Mouse (Mus musculus): Measurements from ENCODE around the gene Olfr1349.
"Not testable (repeated sequence)": the region's sequence is repeated elsewhere in the genome, so short reads cannot be mapped to it uniquely, and the experiment has no call there.

Olfr1349 gene

GRCm38 (mm10) chr7:6522850-6523249, at the start of gene Olfr1349:
Gene Olfr1349 (minus strand): TSS chr7:6522950.
- no peak for DNase-seq (ENCODE audit: low read depth, low spot score)

GRCm38 (mm10) chr7:6564541-6564940, 41.8 kb upstream of the Olfr1349 start, which contains the start of gene Olfr1350:
Gene Olfr1350 (plus strand): TSS chr7:6564841.
- DNase-seq (ENCODE audit: low read depth, low spot score), result no peak

- DNase-seq (ENCODE audit: low read depth, low spot score), result no peak
These were observed 3.4 kb upstream of the Olfr1349 start for GRCm38 (mm10) chr7:6526141-6526540.

- DNase-seq (ENCODE audit: low read depth, low spot score), result no peak
These were observed 2.3 kb upstream of the Olfr1349 start for GRCm38 (mm10) chr7:6525001-6525400.

- DNase-seq (ENCODE audit: low read depth, low spot score), result no peak
These were observed 1.1 kb downstream of the Olfr1349 start for GRCm38 (mm10) chr7:6521666-6522065.

- DNase-seq (ENCODE audit: low read depth, low spot score), result no peak
These were observed 14.1 kb downstream of the Olfr1349 start, which contains the start of gene Olfr1348 for GRCm38 (mm10) chr7:6508648-6509047. Gene Olfr1348 (minus strand): TSS chr7:6508748.

GRCm38 (mm10) chr7:6499655-6500054, 23.1 kb downstream of the Olfr1349 start, which contains the start of gene Olfr1347:
Gene Olfr1347 (minus strand): TSS chr7:6499755.
- no peak for DNase-seq (ENCODE audit: low read depth, low spot score)

- no peak for DNase-seq (ENCODE audit: low read depth, low spot score)
These were observed 35.9 kb downstream of the Olfr1349 start, which contains the start of gene Olfr5 for GRCm38 (mm10) chr7:6486841-6487240. Gene Olfr5 (minus strand): TSS chr7:6486941.

- not testable (repeated sequence) for DNase-seq (ENCODE audit: low read depth, low spot score)
These were observed 45.1 kb downstream of the Olfr1349 start for GRCm38 (mm10) chr7:6477633-6478032.

- no peak for DNase-seq (ENCODE audit: low read depth, low spot score)
These were observed 55.8 kb downstream of the Olfr1349 start, which contains the start of gene Olfr1346 for GRCm38 (mm10) chr7:6466951-6467350. Gene Olfr1346 (plus strand): TSS chr7:6467101.
